Mouse (Mus musculus) heart, embryonic 15.5 days (tissue): ENCODE data around the gene Lrrk1. TPM values are rescaled to one million over a fixed set of nuclear protein-coding genes. Genes with fewer than 3 reads are reported as not detected.

ENCODE experiments used
- ATAC-seq: fragments of 200-750 bp; cut with Nextera tagmentation; replicated peaks from 2 replicates; pipeline ENCODE4 v1.8.0; 2017; ENCODE audit warnings: low read depth, moderate TSS enrichment; ENCODE audit not compliant: insufficient number of reproducible peaks, insufficient read depth, low FRiP score
- H3K27ac ChIP-seq: fragments of 300-500 bp; sonication (generic); 2 replicates; pipeline ENCODE4 v1.5.1; 2015; ENCODE audit warnings: mild to moderate bottlenecking, inconsistent platforms
- H3K27me3 ChIP-seq: fragments of 300-500 bp; sonication (generic); 2 replicates; pipeline ENCODE4 v1.6.1; 2015; ENCODE audit warnings: inconsistent platforms
- H3K36me3 ChIP-seq: fragments of 300-500 bp; sonication (generic); 2 replicates; pipeline ENCODE4 v1.6.1; 2015; ENCODE audit warnings: mild to moderate bottlenecking, inconsistent platforms
- H3K4me1 ChIP-seq: fragments of 300-500 bp; sonication (generic); replicated peaks from 2 replicates; pipeline ENCODE4 v1.6.1; 2015; ENCODE audit warnings: inconsistent platforms
- H3K4me2 ChIP-seq: fragments of 300-500 bp; sonication (generic); 2 replicates; pipeline ENCODE4 v1.6.1; 2015; ENCODE audit warnings: inconsistent platforms, mild to moderate bottlenecking, moderate library complexity
- H3K4me3 ChIP-seq: fragments of 300-500 bp; sonication (generic); 2 replicates; pipeline ENCODE4 v1.5.1; 2015; ENCODE audit warnings: mild to moderate bottlenecking, inconsistent platforms
- H3K9ac ChIP-seq: fragments of 300-500 bp; sonication (generic); 2 replicates; pipeline ENCODE4 v1.6.1; 2015; ENCODE audit warnings: mild to moderate bottlenecking, inconsistent platforms
- H3K9me3 ChIP-seq: fragments of 300-500 bp; sonication (generic); replicated peaks from 2 replicates; pipeline ENCODE4 v1.6.1; 2016; ENCODE audit warnings: inconsistent platforms
- WGBS: fragments of 180-500 bp; shearing (Covaris S2); methylation state at CpG from one replicate; pipeline ENCODE4 v1.1.7; 2015; ENCODE audit warnings: mixed read lengths; 5-methylcytosine and 5-hydroxymethylcytosine counted together
- polyA plus RNA-seq: library from polyadenylated mRNA; unstranded; fragments of >200 nt; fragmentation: Nextera tagmentation; extraction: Ambion mirVana; gene quantifications from 2 replicates; pipeline ENCODE4 v1.2.1, GENCODE M21; 2015

Lrrk1 gene
- polyA plus RNA-seq, 1 experiment from 2014 or later: 7.8 TPM

GRCm38 (mm10) chr7:66384213-66384612 is 3.9 kb downstream of the Lrrk1 start:
- H3K9me3 ChIP-seq: no peaks in the 10 kb centered on the region
- no peaks in the 10 kb centered on the region for H3K27me3 ChIP-seq
- H3K4me2 ChIP-seq: no peak overlapping the region
- no peak overlapping the region for H3K27ac ChIP-seq
- 63% methylated on average over 5 of the region's 5 CpGs for WGBS
- H3K4me1 ChIP-seq: peaks cover 11% of the 10 kb centered on the region
- 0 out of 2 replicates have a peak, but pooled peaks cover 7% of the 10 kb centered on the region for H3K36me3 ChIP-seq
- H3K4me3 ChIP-seq: no peak overlapping the region
- no peak overlapping the region for H3K9ac ChIP-seq
- no peak for ATAC-seq

GRCm38 (mm10) chr7:66376560-66376959 is 11.6 kb downstream of the Lrrk1 start:
- no peaks in the 10 kb centered on the region; the same call in 1 of the 2 replicates for H3K4me1 ChIP-seq
- H3K4me3 ChIP-seq: no peak overlapping the region
- H3K36me3 ChIP-seq: 0 out of 2 replicates have a peak, but pooled peaks cover 7% of the 10 kb centered on the region
- H3K27ac ChIP-seq: no peak overlapping the region
- no peaks in the 10 kb centered on the region for H3K27me3 ChIP-seq
- H3K9me3 ChIP-seq: no peaks in the 10 kb centered on the region
- no peak overlapping the region for H3K9ac ChIP-seq
- ATAC-seq: no peak
- no peak overlapping the region for H3K4me2 ChIP-seq
- 72% methylated on average over 10 of the region's 10 CpGs for WGBS

GRCm38 (mm10) chr7:66375736-66376135 is 12.4 kb downstream of the Lrrk1 start:
- 0 out of 2 replicates have a peak, but pooled peaks cover 6% of the 10 kb centered on the region for H3K36me3 ChIP-seq
- H3K9ac ChIP-seq: no peak overlapping the region
- H3K4me1 ChIP-seq: no peaks in the 10 kb centered on the region; the same call in 1 of the 2 replicates
- no peak overlapping the region for H3K4me3 ChIP-seq
- no peak overlapping the region for H3K4me2 ChIP-seq
- H3K27ac ChIP-seq: no peak overlapping the region
- no peak for ATAC-seq
- 88% methylated on average over 4 of the region's 4 CpGs for WGBS
- no peaks in the 10 kb centered on the region for H3K9me3 ChIP-seq
- H3K27me3 ChIP-seq: no peaks in the 10 kb centered on the region

GRCm38 (mm10) chr7:66373391-66373790 is 14.8 kb downstream of the Lrrk1 start:
- Histone ChIP-seq H3K4me2 (no peak overlapping the region), H3K9me3 (no peaks in the 10 kb centered on the region), H3K9ac (no peak overlapping the region), H3K4me1 (peaks cover 6% of the 10 kb centered on the region), H3K27ac (no peak overlapping the region), H3K4me3 (no peak overlapping the region), H3K36me3 (no peaks in the 10 kb centered on the region), H3K27me3 (no peaks in the 10 kb centered on the region)
- no peak for ATAC-seq
- WGBS: 78% methylated on average over 3 of the region's 3 CpGs

GRCm38 (mm10) chr7:66370970-66371369 is 17.2 kb downstream of the Lrrk1 start:
- Histone ChIP-seq H3K27me3 (no peaks in the 10 kb centered on the region), H3K36me3 (no peaks in the 10 kb centered on the region), H3K4me1 (peaks cover 6% of the 10 kb centered on the region), H3K4me2 (no peak overlapping the region), H3K9ac (no peak overlapping the region), H3K27ac (no peak overlapping the region), H3K9me3 (no peaks in the 10 kb centered on the region), H3K4me3 (no peak overlapping the region)
- no peak for ATAC-seq
- WGBS: 81% methylated on average over 6 of the region's 6 CpGs

- Histone ChIP-seq H3K27ac (0 out of 2 replicates have a peak overlapping the region, but pooled peaks have one; percentile 0), H3K4me2 (no peak overlapping the region), H3K36me3 (no peaks in the 10 kb centered on the region), H3K4me1 (peaks cover 6% of the 10 kb centered on the region), H3K9me3 (no peaks in the 10 kb centered on the region), H3K9ac (no peak overlapping the region), H3K27me3 (no peaks in the 10 kb centered on the region), H3K4me3 (no peak overlapping the region)
- ATAC-seq: no peak
- WGBS: 41% methylated on average over 5 of the region's 5 CpGs
Measured at GRCm38 (mm10) chr7:66369934-66370445, 18.2 kb downstream of the Lrrk1 start.

- Histone ChIP-seq H3K9me3 (no peaks in the 10 kb centered on the region), H3K27ac (0 out of 2 replicates have a peak overlapping the region, but pooled peaks have one; percentile 0)
- no peak for ATAC-seq
Measured at GRCm38 (mm10) chr7:66369071-66369933, 18.8 kb downstream of the Lrrk1 start.

GRCm38 (mm10) chr7:66365904-66366303 is 22.2 kb downstream of the Lrrk1 start, which contains the start of gene Gm10974:
Gene Gm10974 (plus strand): TSS chr7:66365905.
- H3K4me3 ChIP-seq: no peak within 1 kb of the TSS
- no peak within 1 kb of the TSS for H3K4me2 ChIP-seq
- peaks cover 6% of the 10 kb centered on the region for H3K4me1 ChIP-seq
- H3K9me3 ChIP-seq: peaks cover 8% of the 10 kb centered on the region; the same call in 1 of the 2 replicates
- H3K36me3 ChIP-seq: no peaks in the 10 kb centered on the region; the same call in 1 of the 2 replicates
- H3K27ac ChIP-seq: no peak within 1 kb of the TSS
- WGBS: 43% methylated on average over 2 of the region's 2 CpGs
- no peaks in the 10 kb centered on the region for H3K27me3 ChIP-seq
- no peak for ATAC-seq
- H3K9ac ChIP-seq: no peak within 1 kb of the TSS

More at GRCm38 (mm10) chr7:66369071-66369933, 18.8 kb downstream of the Lrrk1 start:
- Histone ChIP-seq H3K36me3 (no peaks in the 10 kb centered on the region), H3K4me2 (no peak overlapping the region), H3K9ac (no peak overlapping the region), H3K4me3 (no peak overlapping the region), H3K4me1 (peaks cover 6% of the 10 kb centered on the region), H3K27me3 (no peaks in the 10 kb centered on the region)
- WGBS: 63% methylated on average over 5 of the region's 5 CpGs

- Histone ChIP-seq H3K27me3 (no peaks in the 10 kb centered on the region), H3K27ac (no peak overlapping the region), H3K9ac (no peak overlapping the region), H3K9me3 (peaks cover 8% of the 10 kb centered on the region; the same call in 1 of the 2 replicates), H3K36me3 (no peaks in the 10 kb centered on the region; the same call in 1 of the 2 replicates), H3K4me3 (no peak overlapping the region), H3K4me1 (peaks cover 6% of the 10 kb centered on the region), H3K4me2 (no peak overlapping the region)
- WGBS: 60% methylated on average over 2 of the region's 2 CpGs
- no peak for ATAC-seq
Measured at GRCm38 (mm10) chr7:66365411-66365810, 22.7 kb downstream of the Lrrk1 start.

- Histone ChIP-seq H3K4me1 (peaks cover 4% of the 10 kb centered on the region), H3K9me3 (peaks cover 8% of the 10 kb centered on the region; the same call in 1 of the 2 replicates), H3K9ac (no peak overlapping the region), H3K27ac (no peak overlapping the region), H3K4me2 (no peak overlapping the region), H3K36me3 (no peaks in the 10 kb centered on the region; the same call in 1 of the 2 replicates), H3K27me3 (no peaks in the 10 kb centered on the region), H3K4me3 (no peak overlapping the region)
- 86% methylated on average over 11 of the region's 11 CpGs for WGBS
- ATAC-seq: no peak
Measured at GRCm38 (mm10) chr7:66364491-66364890, 23.7 kb downstream of the Lrrk1 start.

- no peaks in the 10 kb centered on the region; the same call in 1 of the 2 replicates for H3K36me3 ChIP-seq
- no peak overlapping the region for H3K4me3 ChIP-seq
- 82% methylated on average over 4 of the region's 4 CpGs for WGBS
- H3K9me3 ChIP-seq: peaks cover 8% of the 10 kb centered on the region; the same call in 1 of the 2 replicates
- no peak for ATAC-seq
- H3K9ac ChIP-seq: no peak overlapping the region
- no peaks in the 10 kb centered on the region for H3K27me3 ChIP-seq
- H3K4me1 ChIP-seq: no peaks in the 10 kb centered on the region
- H3K27ac ChIP-seq: no peak overlapping the region
- no peak overlapping the region for H3K4me2 ChIP-seq
Measured at GRCm38 (mm10) chr7:66359044-66359443, 29.1 kb downstream of the Lrrk1 start.
